Mouse (Mus musculus) embryonic fibroblast, embryonic 13.5 days (primary cell): Measurements from ENCODE around the gene Ctla2b.

Source experiments
- CTCF ChIP-seq: IDR thresholded peaks from 2 replicates; pipeline ENCODE4 v1.5.1; 2011; ENCODE audit warnings: mild to moderate bottlenecking, control low read depth, low read length, moderate library complexity, borderline replicate concordance; ENCODE audit not compliant: insufficient read depth
- POLR2A ChIP-seq: IDR thresholded peaks from 2 replicates; pipeline ENCODE4 v1.6.1; 2011; ENCODE audit warnings: low read depth, mild to moderate bottlenecking, control low read depth, low read length, moderate library complexity

- TF ChIP-seq CTCF = no peak
- TF ChIP-seq POLR2A = no peak
These were observed 1.7 kb downstream of the Ctla2b start for GRCm38 (mm10) chr13:60895406-60896160.
